Mouse (Mus musculus) brain, embryonic 14.5 days (tissue): Measurements from ENCODE around the gene Pitx1.

Experiments
- CTCF ChIP-seq: fragments of 200-500 bp; IDR thresholded peaks from 2 replicates; pipeline ENCODE4 v1.5.1; 2012; ENCODE audit warnings: inconsistent platforms, mild to moderate bottlenecking, moderate library complexity, borderline replicate concordance; ENCODE audit not compliant: insufficient read depth, insufficient read length; ENCODE audit errors: extremely low read depth
- POLR2A ChIP-seq: fragments of 200-500 bp; IDR thresholded peaks from 2 replicates; pipeline ENCODE4 v1.6.1; 2012; ENCODE audit warnings: mild to moderate bottlenecking, inconsistent platforms, borderline replicate concordance; ENCODE audit not compliant: poor library complexity, insufficient read depth, insufficient read length, severe bottlenecking; ENCODE audit errors: extremely low read depth

GRCm38 (mm10) chr13:55881431-55882202, 45.6 kb upstream of the Pitx1 start:
- no peak for TF ChIP-seq CTCF
- no peak for TF ChIP-seq POLR2A
